Mouse (Mus musculus) olfactory bulb, adult 2 months (tissue): Measurements from ENCODE around the gene Retsat.

Experiments
- CTCF ChIP-seq: fragments of 200-500 bp; IDR thresholded peaks from 2 replicates; pipeline ENCODE4 v1.5.1; 2012; ENCODE audit warnings: low read depth, mild to moderate bottlenecking, low read length, moderate library complexity; ENCODE audit not compliant: insufficient read depth
- POLR2A ChIP-seq: fragments of 200-500 bp; IDR thresholded peaks from 2 replicates; pipeline ENCODE4 v1.6.1; 2012; ENCODE audit warnings: mild to moderate bottlenecking, low read depth, low read length, moderate library complexity; ENCODE audit not compliant: insufficient read depth

DNA sequence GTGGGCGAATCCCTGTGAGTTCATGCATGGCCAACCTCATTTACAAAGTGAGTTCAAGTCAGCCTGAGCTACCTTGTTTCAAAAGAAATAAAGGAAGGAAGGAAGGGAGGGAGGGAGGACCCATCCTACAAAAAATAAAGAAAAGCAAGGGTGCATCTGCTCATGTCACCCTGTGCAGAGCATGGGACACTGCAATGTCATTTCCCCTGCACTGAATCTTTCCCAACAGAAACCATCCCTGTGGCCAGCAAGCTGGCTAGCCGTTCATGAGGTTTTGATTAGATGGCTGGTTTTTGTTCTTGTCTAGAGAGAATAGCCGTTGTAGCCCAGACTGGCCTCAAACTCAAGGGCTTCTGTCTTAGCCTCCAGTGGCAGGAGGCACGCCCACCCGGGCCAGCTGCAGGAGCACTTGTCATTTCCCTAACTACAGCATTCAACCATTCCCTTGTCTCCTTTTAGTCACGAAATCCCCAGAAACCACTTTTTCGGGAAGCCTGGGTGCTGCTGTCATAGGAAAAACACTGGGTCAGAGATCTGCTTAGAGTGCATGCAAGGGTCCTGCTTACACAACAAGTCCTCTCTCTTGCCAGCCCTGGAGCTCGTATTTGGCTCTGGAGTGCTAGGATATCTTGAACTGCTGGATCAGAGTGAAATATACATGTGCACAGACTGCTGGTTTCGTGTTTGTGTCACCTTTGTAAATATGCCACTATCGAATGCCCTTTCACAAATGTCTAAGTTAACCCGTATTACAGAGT, 16.5 kb upstream of the Retsat start:
- no peak for TF ChIP-seq POLR2A
- TF ChIP-seq CTCF, result no peak
